Mouse (Mus musculus): ENCODE measurements at regions not wholly inside any gene's neighbourhood (a gene's known extent, or its start where the extent isn't known, plus 50 kb on each side); places are given as distances from the start of the nearest gene placed in this dataset.

- ATAC-seq (replicated peaks in 1 of 2; ENCODE audit: insufficient read depth in 1 of 2, low FRiP score in 2 of 2, low TSS enrichment in 1 of 2, low read depth in 1 of 2, poor library complexity in 2 of 2, severe bottlenecking in 2 of 2): no peak
Measured at GRCm38 (mm10) chr10:111111020-111111419, 53.5 kb upstream of the Osbpl8 start.

- ATAC-seq (replicated peaks in 1 of 2; ENCODE audit: insufficient read depth in 1 of 2, low FRiP score in 2 of 2, low TSS enrichment in 1 of 2, low read depth in 1 of 2, poor library complexity in 2 of 2, severe bottlenecking in 2 of 2): peak; percentile 29 to 68; a peak in 2 of 4 replicates
Measured at GRCm38 (mm10) chr10:111108658-111109633, 55.6 kb upstream of the Osbpl8 start.

- no peak for ATAC-seq (replicated peaks in 1 of 2; ENCODE audit: insufficient read depth in 1 of 2, low FRiP score in 2 of 2, low TSS enrichment in 1 of 2, low read depth in 1 of 2, poor library complexity in 2 of 2, severe bottlenecking in 2 of 2)
Measured at GRCm38 (mm10) chr10:111107852-111108251, 56.7 kb upstream of the Osbpl8 start.

- peak; percentile 53 to 56 for ATAC-seq (replicated peaks in 1 of 2; ENCODE audit: insufficient read depth in 1 of 2, low FRiP score in 2 of 2, low TSS enrichment in 1 of 2, low read depth in 1 of 2, poor library complexity in 2 of 2, severe bottlenecking in 2 of 2)
Measured at GRCm38 (mm10) chr10:111107387-111107786, 57.2 kb upstream of the Osbpl8 start.

GRCm38 (mm10) chr10:111106411-111106810 is 58.1 kb upstream of the Osbpl8 start:
- no peak for ATAC-seq (replicated peaks in 1 of 2; ENCODE audit: insufficient read depth in 1 of 2, low FRiP score in 2 of 2, low TSS enrichment in 1 of 2, low read depth in 1 of 2, poor library complexity in 2 of 2, severe bottlenecking in 2 of 2)

GRCm38 (mm10) chr10:111105662-111106061 is 58.9 kb upstream of the Osbpl8 start:
- no peak for ATAC-seq (replicated peaks in 1 of 2; ENCODE audit: insufficient read depth in 1 of 2, low FRiP score in 2 of 2, low TSS enrichment in 1 of 2, low read depth in 1 of 2, poor library complexity in 2 of 2, severe bottlenecking in 2 of 2)

GRCm38 (mm10) chr10:111103512-111103911 is 61.0 kb upstream of the Osbpl8 start:
- no peak for ATAC-seq (replicated peaks in 1 of 2; ENCODE audit: insufficient read depth in 1 of 2, low FRiP score in 2 of 2, low TSS enrichment in 1 of 2, low read depth in 1 of 2, poor library complexity in 2 of 2, severe bottlenecking in 2 of 2)

GRCm38 (mm10) chr10:111103086-111103485 is 61.5 kb upstream of the Osbpl8 start:
- ATAC-seq (replicated peaks in 1 of 2; ENCODE audit: insufficient read depth in 1 of 2, low FRiP score in 2 of 2, low TSS enrichment in 1 of 2, low read depth in 1 of 2, poor library complexity in 2 of 2, severe bottlenecking in 2 of 2): peak; percentile 83 to 90

- ATAC-seq (replicated peaks in 1 of 2; ENCODE audit: insufficient read depth in 1 of 2, low FRiP score in 2 of 2, low TSS enrichment in 1 of 2, low read depth in 1 of 2, poor library complexity in 2 of 2, severe bottlenecking in 2 of 2): peak; percentile 68 to 82
Measured at GRCm38 (mm10) chr10:111101901-111102761, 62.4 kb upstream of the Osbpl8 start.

GRCm38 (mm10) chr10:111099812-111100464 is 64.6 kb upstream of the Osbpl8 start:
- ATAC-seq (replicated peaks in 1 of 2; ENCODE audit: insufficient read depth in 1 of 2, low FRiP score in 2 of 2, low TSS enrichment in 1 of 2, low read depth in 1 of 2, poor library complexity in 2 of 2, severe bottlenecking in 2 of 2): peak; percentile 22 to 27; a peak in 2 of 4 replicates

- ATAC-seq (replicated peaks in 1 of 2; ENCODE audit: insufficient read depth in 1 of 2, low FRiP score in 2 of 2, low TSS enrichment in 1 of 2, low read depth in 1 of 2, poor library complexity in 2 of 2, severe bottlenecking in 2 of 2): no peak
Measured at GRCm38 (mm10) chr10:111099059-111099811, 65.3 kb upstream of the Osbpl8 start.

GRCm38 (mm10) chr10:111097245-111097644 is 67.3 kb upstream of the Osbpl8 start:
- no peak for ATAC-seq (replicated peaks in 1 of 2; ENCODE audit: insufficient read depth in 1 of 2, low FRiP score in 2 of 2, low TSS enrichment in 1 of 2, low read depth in 1 of 2, poor library complexity in 2 of 2, severe bottlenecking in 2 of 2)

- ATAC-seq (replicated peaks in 1 of 2; ENCODE audit: insufficient read depth in 1 of 2, low FRiP score in 2 of 2, low TSS enrichment in 1 of 2, low read depth in 1 of 2, poor library complexity in 2 of 2, severe bottlenecking in 2 of 2): no peak
Measured at GRCm38 (mm10) chr10:111096811-111097210, 67.7 kb upstream of the Osbpl8 start.

GRCm38 (mm10) chr10:111094405-111094804 is 70.1 kb upstream of the Osbpl8 start:
- ATAC-seq (replicated peaks in 1 of 2; ENCODE audit: insufficient read depth in 1 of 2, low FRiP score in 2 of 2, low TSS enrichment in 1 of 2, low read depth in 1 of 2, poor library complexity in 2 of 2, severe bottlenecking in 2 of 2): no peak

- 0 out of 4 replicates have a peak, but pooled peaks of 1 of the 2 experiments have one; percentile 6 for ATAC-seq (replicated peaks in 1 of 2; ENCODE audit: insufficient read depth in 1 of 2, low FRiP score in 2 of 2, low TSS enrichment in 1 of 2, low read depth in 1 of 2, poor library complexity in 2 of 2, severe bottlenecking in 2 of 2)
Measured at GRCm38 (mm10) chr10:111089382-111089781, 75.2 kb upstream of the Osbpl8 start.

GRCm38 (mm10) chr10:111085561-111085960 is 75.6 kb upstream of the Zdhhc17 start:
- ATAC-seq (replicated peaks in 1 of 2; ENCODE audit: insufficient read depth in 1 of 2, low FRiP score in 2 of 2, low TSS enrichment in 1 of 2, low read depth in 1 of 2, poor library complexity in 2 of 2, severe bottlenecking in 2 of 2): no peak

GRCm38 (mm10) chr10:111084267-111084780 is 74.4 kb upstream of the Zdhhc17 start:
- ATAC-seq (replicated peaks in 1 of 2; ENCODE audit: insufficient read depth in 1 of 2, low FRiP score in 2 of 2, low TSS enrichment in 1 of 2, low read depth in 1 of 2, poor library complexity in 2 of 2, severe bottlenecking in 2 of 2): no peak

All from hematopoietic stem cell, adult 5-6 weeks (primary cell).